Mouse (Mus musculus): ENCODE data around the gene Arhgap35. TPM values are rescaled to one million over a fixed set of nuclear protein-coding genes. Genes with fewer than 3 reads are reported as not detected.
"Not testable (repeated sequence)": the region's sequence is repeated elsewhere in the genome, so short reads cannot be mapped to it uniquely, and the experiment has no call there.

Gene Arhgap35
- 100 to 1,000 TPM; 129 to 133 TPM for total RNA-seq (2021)

- DNase-seq = peak; percentile 100
These were observed at the start of gene Arhgap35 for GRCm38 (mm10) chr7:16614888-16615715. Arhgap35 (minus strand) TSS chr7:16614993.

GRCm38 (mm10) chr7:16644260-16644659, 29.5 kb upstream of the Arhgap35 start:
- DNase-seq = no peak

- not testable (repeated sequence) for DNase-seq
These were observed 28.3 kb upstream of the Arhgap35 start for GRCm38 (mm10) chr7:16643106-16643505.

- DNase-seq = no peak
These were observed 24.2 kb upstream of the Arhgap35 start for GRCm38 (mm10) chr7:16639028-16639427.

GRCm38 (mm10) chr7:16635116-16635515, 20.3 kb upstream of the Arhgap35 start:
- no peak for DNase-seq

- not testable (repeated sequence) for DNase-seq
These were observed 19.1 kb upstream of the Arhgap35 start for GRCm38 (mm10) chr7:16633913-16634312.

- no peak for DNase-seq
These were observed 17.1 kb upstream of the Arhgap35 start for GRCm38 (mm10) chr7:16631932-16632331.

- no peak for DNase-seq
These were observed 16.2 kb upstream of the Arhgap35 start for GRCm38 (mm10) chr7:16631025-16631424.

GRCm38 (mm10) chr7:16629598-16630296, 15.0 kb upstream of the Arhgap35 start:
- peak; percentile 42 to 45 for DNase-seq

GRCm38 (mm10) chr7:16628096-16628771, 13.4 kb upstream of the Arhgap35 start:
- DNase-seq = peak; percentile 48 to 58

GRCm38 (mm10) chr7:16623687-16624086, 8.9 kb upstream of the Arhgap35 start:
- no peak for DNase-seq

GRCm38 (mm10) chr7:16623131-16623530, 8.3 kb upstream of the Arhgap35 start:
- DNase-seq = no peak

GRCm38 (mm10) chr7:16621066-16621622, 6.4 kb upstream of the Arhgap35 start:
- DNase-seq = no peak

GRCm38 (mm10) chr7:16618661-16619211, 3.9 kb upstream of the Arhgap35 start:
- DNase-seq = peak; percentile 49 to 58

- peak; percentile 55 to 67 for DNase-seq
These were observed 2.3 kb upstream of the Arhgap35 start for GRCm38 (mm10) chr7:16617045-16617444.

GRCm38 (mm10) chr7:16614171-16614887, 464 bp downstream of the Arhgap35 start:
- DNase-seq = peak; percentile 64 to 67

- DNase-seq = peak in 1 of 2 experiments; percentile 27
These were observed 1.2 kb downstream of the Arhgap35 start for GRCm38 (mm10) chr7:16613461-16614170.

- DNase-seq = no peak
These were observed 4.4 kb downstream of the Arhgap35 start for GRCm38 (mm10) chr7:16610345-16610744.

GRCm38 (mm10) chr7:16608961-16609360, 5.8 kb downstream of the Arhgap35 start:
- no peak for DNase-seq

GRCm38 (mm10) chr7:16608046-16608445, 6.7 kb downstream of the Arhgap35 start:
- DNase-seq = no peak

GRCm38 (mm10) chr7:16606808-16607207, 8.0 kb downstream of the Arhgap35 start:
- DNase-seq = not testable (repeated sequence)

All from layer of hippocampus, postnatal 36 days (tissue).